Mouse (Mus musculus) thymus, postnatal 14 days (tissue): ENCODE results near the gene Gemin5.

Experiments
- DNase-seq: peaks from one replicate; pipeline ENCODE4 v3.0.0; 2021

Gene Gemin5

DNA sequence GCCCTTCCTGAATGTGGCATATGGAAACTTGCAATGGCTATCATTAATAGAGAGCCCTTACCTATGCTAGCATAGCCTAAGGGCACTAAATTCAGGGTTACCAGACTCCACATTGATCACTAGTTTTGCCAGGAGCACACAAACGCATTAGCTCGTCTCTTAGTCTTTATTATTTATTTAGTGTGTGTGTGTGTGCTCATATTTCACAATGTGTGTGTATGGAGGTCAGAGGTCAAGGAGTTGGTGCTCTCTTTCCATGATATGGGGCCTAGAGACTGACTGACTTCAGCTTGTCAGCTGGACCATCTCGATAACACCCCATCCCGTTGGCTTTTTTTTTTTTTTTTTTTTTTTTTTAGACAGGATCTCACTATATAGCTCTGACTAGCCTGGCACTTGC, 1.3 kb upstream of the Gemin5 start:
- DNase-seq: no peak

DNA sequence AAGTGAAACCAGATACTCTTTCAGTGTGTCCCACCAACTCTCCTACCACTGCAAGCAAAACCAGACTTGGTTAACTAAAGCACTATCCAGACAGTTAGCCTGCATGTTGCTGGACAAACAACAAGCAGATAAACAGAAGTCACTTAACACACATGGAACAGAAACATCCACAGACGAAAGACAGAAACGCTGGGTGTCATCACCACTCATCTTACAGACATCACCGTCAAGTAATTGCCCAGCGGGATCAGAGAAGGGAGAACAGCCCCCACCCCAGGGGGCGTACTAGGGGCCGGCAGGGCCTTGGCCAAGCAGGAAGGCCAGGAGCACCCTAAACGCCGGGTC, 545 bp downstream of the Gemin5 start:
- no peak for DNase-seq

DNA sequence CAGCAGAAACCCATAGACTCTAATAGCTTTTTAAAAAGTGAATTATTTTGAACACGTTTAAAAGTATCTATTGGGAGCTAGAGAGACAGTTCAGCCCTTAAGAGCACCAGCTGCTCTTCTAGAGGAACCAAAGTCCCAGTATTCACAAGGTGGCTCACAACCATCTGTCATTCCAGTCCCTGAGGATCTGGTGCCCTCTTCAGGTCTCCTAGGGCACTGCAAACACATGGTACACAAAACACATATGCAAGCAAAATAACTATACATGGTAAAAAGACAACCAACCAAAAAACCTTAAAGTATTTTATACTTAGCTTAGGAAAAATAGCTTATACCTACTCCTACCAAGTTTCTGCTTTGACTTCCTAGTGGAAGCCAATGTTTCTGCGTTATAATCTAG, 3.3 kb downstream of the Gemin5 start:
- peak; percentile 28 for DNase-seq

- DNase-seq: no peak
Measured at GRCm38 (mm10) chr11:58156871-58157270, 11.5 kb downstream of the Gemin5 start.

- no peak for DNase-seq
Measured at GRCm38 (mm10) chr11:58155458-58155857, 12.9 kb downstream of the Gemin5 start.

DNA sequence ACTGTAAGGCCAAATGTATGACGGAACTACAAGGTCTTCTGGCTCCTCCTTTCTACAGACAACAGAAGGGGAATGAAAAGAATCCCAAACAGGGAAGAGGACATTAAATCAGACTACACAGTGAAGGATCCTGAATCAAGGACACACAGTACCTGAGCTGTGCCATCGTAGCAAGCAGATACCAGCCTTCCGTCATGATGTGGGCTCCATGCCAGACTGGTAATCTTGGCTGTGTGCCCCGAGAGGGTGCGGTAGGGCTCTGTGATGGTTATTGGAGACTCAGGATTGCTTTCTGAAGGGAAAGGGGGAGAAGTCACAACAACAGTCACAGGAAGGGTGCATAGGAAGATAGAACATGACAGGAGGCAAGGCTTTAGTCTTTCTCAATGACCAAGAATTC, 22.1 kb downstream of the Gemin5 start:
- DNase-seq: no peak

DNA sequence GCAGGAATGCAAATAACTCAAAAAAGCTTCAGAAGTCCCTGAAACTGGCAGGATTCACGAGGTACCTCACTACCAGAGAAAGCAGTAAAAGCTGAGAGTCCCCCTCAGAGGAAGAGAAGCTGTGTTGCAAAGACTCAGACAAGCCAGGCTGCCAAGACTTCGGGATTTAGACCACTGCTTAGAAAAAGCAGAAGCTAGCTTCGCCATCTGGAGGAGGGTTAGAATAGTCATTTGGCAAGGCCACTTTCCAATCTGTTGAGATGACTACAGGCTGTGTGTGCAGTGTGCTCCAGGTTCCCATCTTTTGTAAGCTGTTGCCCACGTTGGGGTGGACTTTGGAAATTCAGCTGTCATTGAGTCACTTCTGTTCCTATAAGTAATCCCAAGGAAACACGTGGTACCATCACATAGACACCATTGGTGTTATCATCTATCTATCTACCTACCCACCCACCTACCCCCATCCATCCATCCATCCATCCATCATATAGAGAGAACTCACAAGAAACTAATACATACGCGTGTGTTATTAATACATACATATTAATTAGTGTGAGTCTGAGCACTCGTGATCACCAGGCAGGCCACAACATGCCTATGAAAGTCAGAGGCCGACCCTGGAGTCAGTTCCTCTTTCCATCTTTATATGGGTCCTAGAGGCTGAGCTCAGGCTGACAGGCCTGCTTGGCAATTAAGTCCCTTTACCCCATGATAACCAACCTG, 24.5 kb downstream of the Gemin5 start:
- DNase-seq: no peak

DNA sequence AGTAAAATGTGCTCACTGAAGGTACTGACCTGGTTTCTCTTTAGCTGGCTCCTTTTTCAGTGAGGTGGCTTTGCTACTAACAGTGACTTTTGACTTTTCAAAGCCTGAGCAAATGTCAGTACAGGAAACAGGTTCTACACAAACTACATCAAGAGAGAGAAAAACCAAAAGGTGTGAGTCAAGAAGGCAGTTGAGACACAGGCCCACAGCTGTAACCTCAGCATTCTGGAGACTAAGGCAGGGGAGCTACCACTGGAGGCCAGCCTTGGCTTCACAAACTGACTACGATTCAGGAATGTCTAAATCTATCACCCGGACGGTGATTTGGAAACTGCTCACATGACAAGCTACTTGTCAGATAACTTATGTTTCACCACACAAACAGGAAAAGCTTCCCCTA, 28.9 kb downstream of the Gemin5 start:
- peak; percentile 54 for DNase-seq

DNA sequence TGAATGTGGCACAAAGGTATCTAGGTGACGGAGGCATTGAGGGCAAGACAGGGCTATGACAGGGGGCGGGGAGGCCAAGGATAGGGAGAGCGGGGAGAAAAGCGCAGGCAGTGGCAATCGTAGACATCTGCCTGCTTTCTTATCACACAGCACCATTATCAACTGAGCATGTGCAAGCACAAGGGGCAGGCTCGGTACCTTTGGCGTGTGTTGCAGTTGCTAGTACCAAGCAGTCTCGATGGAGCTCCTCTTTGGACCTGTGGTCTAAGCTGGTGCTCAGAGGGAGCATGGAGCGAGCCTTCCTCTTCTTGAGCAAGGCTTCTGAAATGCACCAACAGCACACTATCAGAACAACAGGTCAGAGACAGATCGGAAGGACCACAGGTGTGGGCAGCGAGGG, 29.5 kb downstream of the Gemin5 start:
- DNase-seq: peak; percentile 59

- no peak for DNase-seq
Measured at GRCm38 (mm10) chr11:58136677-58137076, 31.7 kb downstream of the Gemin5 start.

GRCm38 (mm10) chr11:58135296-58135695, 33.0 kb downstream of the Gemin5 start:
- peak; percentile 21 for DNase-seq

DNA sequence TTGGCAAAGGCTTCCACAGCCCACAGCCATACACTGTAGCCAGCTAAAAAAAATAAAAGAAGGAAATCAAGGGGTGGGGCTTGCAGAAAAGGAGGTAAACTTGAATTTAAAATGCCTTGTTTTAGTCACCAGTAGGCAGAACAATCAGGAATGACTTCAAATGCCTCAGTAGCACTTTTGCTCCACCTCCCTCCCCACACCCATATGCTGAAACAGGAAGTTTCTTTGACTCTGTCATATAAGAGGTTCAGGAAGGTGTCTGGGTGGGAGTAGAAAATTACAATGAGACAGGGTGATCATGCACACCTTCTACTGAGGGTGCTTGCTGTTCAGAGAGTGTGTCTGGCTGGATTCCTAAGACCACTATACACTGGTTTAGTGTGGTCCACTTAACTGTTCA, 33.5 kb downstream of the Gemin5 start:
- peak; percentile 56 for DNase-seq

DNA sequence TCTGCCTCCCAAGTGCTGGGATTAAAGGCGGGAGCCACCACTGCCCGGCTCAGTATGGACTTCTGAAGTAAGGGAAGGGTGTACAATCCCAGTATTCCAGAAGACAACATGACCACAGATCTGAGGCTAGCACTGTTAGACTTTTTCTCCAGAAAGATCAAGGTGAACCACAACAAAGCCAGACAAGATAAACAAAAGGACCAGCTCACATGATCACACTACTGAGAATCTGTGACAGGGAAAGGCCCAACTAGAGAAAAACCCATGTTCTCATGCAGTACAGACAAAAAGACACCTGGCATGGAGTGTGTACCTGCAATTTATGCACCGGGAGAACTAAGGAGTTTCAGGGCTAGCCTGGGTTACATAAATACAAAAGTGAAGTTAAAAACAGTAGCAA, 36.3 kb downstream of the Gemin5 start:
- DNase-seq: no peak

- no peak for DNase-seq
Measured at GRCm38 (mm10) chr11:58129302-58129843, 39.0 kb downstream of the Gemin5 start.

DNA sequence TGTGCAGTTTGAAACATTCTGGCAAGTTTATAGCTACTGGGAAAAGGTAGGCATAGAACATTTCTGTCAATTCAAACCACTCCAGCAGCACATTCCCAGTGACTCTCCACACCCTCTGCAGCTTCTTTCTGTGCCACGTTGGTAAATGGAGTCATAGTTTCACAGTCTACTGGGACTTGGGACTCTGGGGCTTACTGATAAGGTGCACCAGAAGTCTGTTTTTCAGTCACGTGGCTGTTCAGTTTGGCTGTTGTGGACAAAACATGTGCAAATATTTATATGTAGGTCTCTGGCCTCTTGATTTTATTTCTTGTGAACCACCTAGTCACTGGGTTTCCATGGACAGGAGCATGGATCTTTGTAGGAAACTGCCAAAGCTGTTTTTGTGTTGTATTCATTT, 40.8 kb downstream of the Gemin5 start:
- no peak for DNase-seq

- no peak for DNase-seq
Measured at GRCm38 (mm10) chr11:58126397-58127160, 41.8 kb downstream of the Gemin5 start.

DNA sequence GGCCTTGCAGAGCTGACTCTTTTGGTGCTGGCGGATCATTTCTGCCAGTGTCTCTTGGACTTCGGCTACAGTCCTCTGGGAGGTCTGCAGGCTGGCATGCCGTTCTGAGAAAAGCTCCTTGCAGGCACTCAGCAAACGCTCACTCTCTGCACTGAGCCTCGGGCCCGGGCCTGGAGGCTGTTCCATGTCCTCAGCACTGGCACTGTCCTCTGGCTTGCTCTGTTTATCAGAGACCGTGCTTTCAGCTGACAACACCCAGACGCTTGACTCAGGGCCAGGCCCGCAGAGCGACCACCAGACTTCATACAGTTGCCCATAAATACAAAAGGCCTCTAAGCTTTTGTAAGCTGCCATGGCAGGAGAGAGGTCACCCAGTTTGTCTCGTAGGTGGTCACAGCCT, 43.3 kb downstream of the Gemin5 start:
- DNase-seq: no peak

DNA sequence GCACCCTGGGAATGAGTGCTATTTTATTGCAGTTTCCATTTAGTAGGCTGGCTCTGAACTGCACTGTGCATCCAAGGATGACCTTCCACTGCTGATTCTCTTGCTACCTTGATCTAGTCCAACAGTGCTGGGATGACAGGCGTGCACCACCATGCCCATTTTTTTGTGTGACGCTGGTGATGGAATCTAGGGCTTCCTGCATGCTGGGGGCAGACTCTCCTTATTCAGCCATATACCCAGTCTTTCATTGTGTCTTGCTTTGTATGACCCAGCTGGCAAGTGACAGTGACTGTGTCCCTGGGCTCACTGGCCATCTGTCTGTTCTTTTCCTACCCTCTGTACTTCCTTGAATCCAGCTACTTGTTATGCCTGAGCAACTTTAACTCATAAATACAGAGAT, 44.6 kb downstream of the Gemin5 start:
- DNase-seq: no peak

DNA sequence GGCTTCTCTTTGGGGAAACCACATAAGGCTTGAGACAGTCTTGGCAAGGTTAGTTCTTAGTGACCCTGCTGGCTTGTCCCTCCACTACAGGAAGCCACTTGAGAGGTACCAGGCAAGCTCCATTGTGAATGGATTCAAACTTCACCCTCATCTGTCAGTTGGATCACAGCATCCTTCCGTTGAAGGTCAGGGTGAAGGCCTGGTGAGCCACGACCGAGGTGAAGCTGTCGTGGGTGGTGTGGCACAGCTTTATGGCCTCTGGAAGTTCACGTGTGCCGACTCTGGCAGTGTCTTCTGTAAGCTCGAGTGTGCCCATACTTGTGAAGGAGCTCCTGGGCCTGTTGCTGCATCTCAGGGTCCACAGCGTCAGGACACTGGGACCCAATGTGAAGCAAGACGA, 47.0 kb downstream of the Gemin5 start:
- no peak for DNase-seq

GRCm38 (mm10) chr11:58120655-58121054, 47.7 kb downstream of the Gemin5 start:
- DNase-seq: no peak

- no peak for DNase-seq
Measured at GRCm38 (mm10) chr11:58117044-58117652, 51.2 kb downstream of the Gemin5 start.

DNA sequence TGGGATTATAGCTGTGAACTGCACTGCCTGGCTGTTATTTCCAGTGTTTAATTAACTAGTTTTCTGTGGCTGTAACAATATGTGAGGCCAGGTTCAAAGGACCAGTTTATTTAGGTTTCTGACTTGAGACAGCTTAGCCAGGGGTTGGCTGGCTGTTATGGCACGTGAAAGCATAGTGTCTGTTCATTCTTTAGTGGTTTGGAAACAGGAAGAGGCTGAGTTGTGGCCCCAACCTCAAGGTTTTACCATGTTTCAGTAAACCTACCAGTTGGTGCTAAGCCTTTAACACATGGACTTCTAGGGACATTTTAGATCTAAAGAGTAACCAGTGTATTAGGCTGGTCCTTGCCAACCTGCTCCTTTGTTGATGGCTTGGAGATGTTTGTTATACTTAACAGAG, 51.8 kb downstream of the Gemin5 start:
- DNase-seq: no peak

DNA sequence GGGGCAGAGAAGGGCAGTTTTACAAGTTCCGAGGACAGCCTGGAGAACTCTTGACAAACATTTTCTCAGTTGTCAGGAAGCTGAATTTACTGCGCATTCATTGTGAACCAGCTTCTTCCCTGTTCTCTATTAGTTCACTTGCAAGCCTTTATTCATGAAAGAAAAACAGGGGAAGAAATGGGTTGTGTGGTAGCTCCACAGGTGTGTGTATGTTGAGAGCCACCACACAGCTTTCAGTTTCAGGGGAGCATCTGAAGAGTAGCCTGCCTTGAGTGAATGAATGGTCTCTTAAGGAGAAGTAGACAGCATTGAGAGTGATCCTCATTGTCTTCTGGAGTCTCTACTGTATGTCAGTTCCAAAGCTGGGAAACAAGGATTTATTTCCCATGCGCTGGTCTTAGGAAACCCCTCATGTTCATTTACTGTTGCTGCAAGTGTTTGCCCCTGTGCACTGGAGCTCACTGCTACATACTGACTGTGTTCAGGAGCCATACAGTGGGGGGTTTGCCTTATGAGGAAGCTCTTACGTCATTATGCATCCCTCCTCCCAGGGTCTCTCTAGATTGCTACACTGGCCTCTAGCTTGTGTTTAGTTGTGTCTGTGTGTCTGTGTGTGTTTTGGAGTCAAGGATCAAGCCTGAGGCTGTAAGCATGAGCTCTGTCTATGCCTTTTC, 60.5 kb downstream of the Gemin5 start:
- no peak for DNase-seq
